Mouse (Mus musculus): ENCODE measurements around the gene Mpst.

Gene Mpst

DNA sequence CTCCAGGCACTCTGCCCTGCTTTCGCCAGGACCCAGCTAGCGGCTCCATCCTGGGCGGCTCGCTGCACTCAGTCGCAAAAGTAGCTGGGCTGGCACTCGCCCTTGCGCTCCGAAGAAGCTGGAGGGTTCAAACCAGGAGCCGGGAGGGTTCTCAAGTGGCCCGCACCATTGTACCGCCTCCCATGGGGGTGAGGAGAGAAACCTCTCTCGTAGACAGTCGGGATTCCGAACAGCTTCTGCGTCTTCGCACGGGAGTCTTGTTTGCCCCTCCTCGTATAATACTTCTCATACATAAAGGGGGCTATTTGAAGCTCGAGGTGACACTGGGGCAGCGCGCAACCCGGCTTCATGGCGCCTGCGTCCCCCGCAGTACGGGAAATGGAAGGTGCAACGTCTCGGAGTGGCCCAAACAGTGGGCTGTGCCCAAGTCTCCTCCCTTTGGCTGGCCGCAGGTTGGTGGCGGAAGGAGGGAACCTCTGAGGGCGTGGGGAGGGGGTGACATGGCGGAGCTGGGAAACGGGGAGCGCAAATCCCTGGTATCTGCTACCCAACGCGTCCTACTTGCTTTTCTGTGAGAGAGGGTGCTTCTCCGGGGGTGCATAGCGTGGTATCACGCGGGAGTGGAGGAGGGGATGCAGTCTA, at the start of gene Mpst:
Mpst (plus strand) TSS at position 124 of the 642 bp plus-strand sequence.
- DNase-seq (ENCODE audit: low spot score in 2 of 2), result peak; percentile 79 to 82

DNA sequence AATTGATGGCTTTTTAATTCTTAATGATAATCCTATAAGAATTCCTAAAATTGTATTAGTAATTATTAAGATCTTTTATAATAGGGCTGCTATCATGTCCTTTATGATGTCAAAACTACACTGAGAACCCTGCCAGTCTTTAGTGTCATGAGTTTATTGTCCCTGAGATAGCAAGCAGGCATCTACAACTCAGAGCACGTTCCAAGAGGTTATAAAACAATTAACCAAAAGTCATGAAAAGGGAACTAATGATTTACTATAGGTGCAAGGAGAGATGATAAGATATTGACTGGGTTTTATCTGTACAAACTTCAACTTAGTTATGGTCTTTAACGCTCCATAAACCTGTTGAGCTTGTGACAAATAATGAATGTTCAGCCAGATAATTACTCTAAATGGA, 40.3 kb upstream of the Mpst start:
- DNase-seq (ENCODE audit: low spot score in 2 of 2), result no peak

DNA sequence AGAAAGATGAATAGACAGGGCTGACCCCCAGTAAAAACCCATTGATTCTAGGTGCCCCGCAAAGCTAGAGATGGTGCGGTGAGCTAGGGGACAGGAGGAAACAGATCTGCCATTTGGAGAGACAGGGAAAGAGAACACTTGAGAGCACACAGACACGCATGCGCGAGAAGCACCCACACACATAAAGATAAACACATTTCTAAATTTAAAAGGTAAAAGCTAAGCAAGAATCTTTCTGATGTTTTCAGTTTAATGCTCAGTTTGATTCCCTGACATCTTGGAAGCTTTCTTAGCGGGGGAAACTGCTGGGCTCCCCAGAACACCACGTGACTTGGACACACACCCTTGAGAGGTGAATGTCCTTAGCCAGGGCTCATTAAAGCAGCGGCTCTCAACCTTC, 39.3 kb upstream of the Mpst start:
- no peak for DNase-seq (ENCODE audit: low spot score in 2 of 2)

- DNase-seq (ENCODE audit: low spot score in 2 of 2), result no peak
Measured at GRCm38 (mm10) chr15:78367811-78368210, 38.4 kb upstream of the Mpst start.

GRCm38 (mm10) chr15:78368926-78369346, 37.3 kb upstream of the Mpst start:
- peak in 1 of 2 experiments; percentile 32 for DNase-seq (ENCODE audit: low spot score in 2 of 2)

DNA sequence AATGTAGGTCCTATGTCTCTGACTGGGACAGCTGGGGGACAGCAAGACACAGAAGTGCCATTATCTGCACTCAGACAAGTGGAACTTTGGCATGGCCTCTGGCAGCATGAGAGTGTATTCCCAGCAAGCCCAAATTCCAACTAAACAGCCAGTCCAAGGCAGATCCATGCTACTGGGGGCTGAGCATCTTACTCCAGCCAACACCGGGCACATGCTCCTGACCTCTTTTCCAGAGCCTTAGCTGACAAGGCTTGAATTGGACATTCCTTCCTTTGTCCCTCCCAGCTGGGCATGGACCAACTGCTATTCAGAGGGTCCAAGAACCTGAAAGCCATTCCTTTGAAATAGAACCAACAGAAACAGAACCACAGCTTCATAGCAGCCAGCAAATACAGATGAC, 36.6 kb upstream of the Mpst start:
- DNase-seq (ENCODE audit: low spot score in 2 of 2), result peak in 1 of 2 experiments; percentile 37

GRCm38 (mm10) chr15:78372796-78373195, 33.4 kb upstream of the Mpst start:
- no peak for DNase-seq (ENCODE audit: low spot score in 2 of 2)

- no peak for DNase-seq (ENCODE audit: low spot score in 2 of 2)
Measured at GRCm38 (mm10) chr15:78374204-78374603, 32.0 kb upstream of the Mpst start.

- no peak for DNase-seq (ENCODE audit: low spot score in 2 of 2)
Measured at GRCm38 (mm10) chr15:78377859-78378258, 28.4 kb upstream of the Mpst start.

- no peak for DNase-seq (ENCODE audit: low spot score in 2 of 2)
Measured at GRCm38 (mm10) chr15:78378556-78378955, 27.7 kb upstream of the Mpst start.

DNA sequence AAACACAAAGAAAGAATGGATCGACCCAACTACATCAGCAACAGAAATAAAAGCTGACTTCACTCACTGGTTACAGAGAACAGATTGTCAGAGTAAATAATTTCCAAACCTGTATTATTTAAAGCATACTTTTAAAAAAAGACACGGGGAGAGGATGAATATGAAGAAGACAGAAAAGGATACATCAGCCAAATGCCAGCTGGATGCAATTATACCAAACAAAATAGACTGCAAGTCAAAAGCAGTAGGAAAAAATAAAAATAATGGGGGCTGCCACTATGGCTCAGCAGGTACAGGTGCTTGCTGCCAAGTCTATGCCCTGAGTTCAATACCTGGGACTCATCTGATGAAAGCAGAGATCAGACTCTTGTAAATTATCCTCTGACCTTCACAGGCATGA, 26.0 kb upstream of the Mpst start:
- no peak for DNase-seq (ENCODE audit: low spot score in 2 of 2)

- DNase-seq (ENCODE audit: low spot score in 2 of 2), result no peak
Measured at GRCm38 (mm10) chr15:78380741-78381140, 25.5 kb upstream of the Mpst start.

DNA sequence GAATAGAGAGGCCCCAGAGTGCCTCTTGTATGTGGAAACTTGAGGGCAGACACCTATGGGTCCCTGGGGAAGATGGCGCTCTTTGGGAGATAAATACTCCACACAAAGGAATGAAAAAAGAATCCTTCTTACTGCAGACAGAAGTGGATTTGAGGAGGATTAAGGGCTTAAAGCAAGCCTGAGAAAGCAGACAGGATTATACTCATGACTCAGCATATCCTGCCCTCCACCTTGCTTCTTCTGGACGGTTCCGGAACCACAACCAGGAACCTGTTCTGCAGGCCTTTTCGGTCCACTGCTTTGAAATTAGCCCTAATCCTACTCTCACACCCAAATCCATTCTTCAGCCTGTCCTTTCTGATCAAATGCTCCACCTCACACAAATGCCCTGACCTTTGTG, 24.1 kb upstream of the Mpst start:
- no peak for DNase-seq (ENCODE audit: low spot score in 2 of 2)

DNA sequence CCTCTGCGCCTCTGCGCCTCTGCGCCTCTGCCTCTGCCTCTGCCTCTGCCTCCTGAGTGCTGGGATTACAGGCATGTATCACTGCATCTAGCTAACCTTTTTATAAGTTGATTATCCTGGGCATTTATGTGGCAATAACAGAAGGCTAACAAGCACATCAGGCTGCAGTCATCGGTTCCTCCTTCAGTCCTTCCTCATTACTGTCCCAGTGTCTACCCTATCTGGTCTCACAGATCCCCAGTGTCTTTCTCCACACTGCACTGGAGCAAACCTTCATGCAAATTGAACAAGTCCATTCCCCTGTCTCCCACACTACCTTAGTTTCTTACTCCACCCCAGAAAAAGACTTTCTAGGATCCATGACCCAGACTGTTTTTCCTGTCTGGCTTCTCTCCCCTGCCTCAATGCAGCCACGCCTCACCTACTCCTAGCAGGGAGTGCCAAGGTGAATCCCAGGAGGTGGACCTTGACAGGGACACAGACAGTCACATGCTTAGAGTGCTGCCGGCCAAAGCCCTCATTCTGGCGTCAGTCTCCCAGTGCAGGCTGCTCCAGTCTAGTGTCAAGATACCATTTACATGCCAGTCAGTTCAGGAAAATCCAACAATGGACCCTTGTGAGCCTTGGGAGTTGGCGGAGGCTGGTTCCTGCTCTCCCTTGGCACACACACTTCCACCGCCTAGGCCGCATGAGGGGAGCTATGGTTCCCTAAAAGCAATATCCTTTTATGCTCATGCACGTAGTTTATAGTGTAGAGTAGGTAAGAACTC, 22.6 kb upstream of the Mpst start:
- peak in 1 of 2 experiments; percentile 49 for DNase-seq (ENCODE audit: low spot score in 2 of 2)

GRCm38 (mm10) chr15:78384220-78385116, 21.7 kb upstream of the Mpst start:
- DNase-seq (ENCODE audit: low spot score in 2 of 2), result peak in 1 of 2 experiments; percentile 35

DNA sequence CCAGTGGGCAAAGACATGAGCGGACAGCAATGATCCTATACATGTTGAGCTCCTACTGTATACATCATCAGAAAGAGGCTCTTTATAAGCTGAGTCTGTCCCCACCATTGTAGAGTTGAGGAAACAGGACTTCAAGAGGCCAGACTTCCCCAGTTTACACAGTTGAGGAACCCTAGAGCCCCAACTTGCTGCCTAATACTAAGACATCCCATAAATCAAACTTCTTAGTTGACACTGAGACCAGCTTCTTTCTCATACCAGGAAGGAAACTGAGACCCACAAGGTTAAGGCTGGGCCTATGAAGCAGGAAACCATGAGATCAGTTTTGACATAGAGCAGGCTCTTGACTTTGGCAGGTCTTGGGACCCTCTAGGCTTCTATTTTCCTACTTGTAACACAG, 20.7 kb upstream of the Mpst start:
- no peak for DNase-seq (ENCODE audit: low spot score in 2 of 2)

GRCm38 (mm10) chr15:78390855-78391254, 15.4 kb upstream of the Mpst start:
- DNase-seq (ENCODE audit: low spot score in 2 of 2), result no peak

GRCm38 (mm10) chr15:78395478-78395962, 10.7 kb upstream of the Mpst start, which contains the start of gene Tex33:
Gene Tex33, minus strand, starts transcription at chr15:78395912.
- no peak for DNase-seq (ENCODE audit: low spot score in 2 of 2)

- DNase-seq (ENCODE audit: low spot score in 2 of 2), result no peak
Measured at GRCm38 (mm10) chr15:78401345-78401744, 4.9 kb upstream of the Mpst start.

DNA sequence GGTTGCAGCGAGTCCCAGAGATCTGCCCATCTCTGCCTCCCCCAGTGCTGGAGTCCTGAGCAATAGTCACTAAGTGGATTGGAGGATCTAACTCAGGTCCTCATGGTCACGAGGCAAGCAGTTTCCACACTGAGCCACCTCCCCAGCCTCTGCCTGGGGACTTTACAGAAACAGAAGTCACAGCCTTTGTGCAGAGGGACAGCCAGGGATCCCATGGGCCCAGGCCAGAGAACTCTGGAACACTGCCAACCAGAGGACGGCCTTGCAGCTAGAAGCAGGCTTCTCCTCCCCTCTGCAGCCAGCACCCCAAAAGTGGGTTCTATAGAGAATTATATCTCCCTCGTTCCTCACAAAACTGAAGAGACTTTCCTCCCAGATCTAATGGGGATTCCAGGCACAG, 4.3 kb upstream of the Mpst start:
- DNase-seq (ENCODE audit: low spot score in 2 of 2), result peak in 1 of 2 experiments; percentile 45

DNA sequence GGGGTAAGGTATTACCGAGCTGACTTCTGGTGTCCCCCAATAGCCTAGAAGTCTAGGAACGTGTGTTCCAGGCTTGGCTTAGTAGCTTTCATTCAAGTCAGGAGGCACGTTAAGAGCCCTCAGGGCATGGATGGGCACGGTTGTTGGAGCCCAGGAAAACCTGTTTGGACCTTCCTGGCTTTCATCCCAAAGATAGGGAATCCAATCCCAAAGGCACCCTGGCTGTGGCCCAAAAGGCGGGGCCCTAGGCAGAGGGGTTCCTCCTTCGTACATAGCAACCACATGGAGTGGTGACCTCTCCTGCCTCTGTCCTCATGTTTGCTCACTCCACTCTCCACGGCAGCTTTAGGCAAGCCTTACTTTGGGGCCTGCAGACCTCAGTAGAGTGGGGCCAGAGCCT, 3.8 kb upstream of the Mpst start:
- DNase-seq (ENCODE audit: low spot score in 2 of 2), result no peak

DNA sequence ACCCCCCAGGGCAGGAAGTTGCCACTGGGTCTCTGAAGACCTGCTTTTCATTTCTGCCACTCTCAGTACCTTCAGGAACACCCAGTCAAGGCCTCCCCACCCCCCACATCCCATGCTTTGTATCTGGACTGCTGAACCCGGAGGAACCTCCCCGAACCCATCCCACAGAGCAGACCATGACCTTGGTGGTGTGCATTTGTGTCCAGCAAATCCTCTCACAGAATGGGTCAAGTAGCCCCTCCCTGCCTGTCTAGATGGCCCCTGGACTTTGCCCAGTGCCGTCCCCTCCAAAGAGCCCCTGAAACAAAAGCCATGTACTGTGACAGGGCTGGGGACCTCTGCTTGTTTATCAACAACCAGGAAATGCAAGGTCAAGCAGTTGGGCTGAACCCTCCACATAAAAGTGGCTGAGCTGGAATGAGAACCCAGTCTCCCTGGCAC, 2.9 kb upstream of the Mpst start:
- DNase-seq (ENCODE audit: low spot score in 2 of 2), result no peak

Measured in frontal cortex, postnatal 14 days (tissue).